Mouse (Mus musculus) liver, adult 2 months (tissue): ENCODE results near the gene Ttc34.

ENCODE experiments used
- CTCF ChIP-seq: fragments of 200-500 bp; IDR thresholded peaks from 2 replicates; pipeline ENCODE4 v1.5.1; 2011; ENCODE audit warnings: low read depth, low read length, control low read depth
- POLR2A ChIP-seq: fragments of 200-500 bp; IDR thresholded peaks from 2 replicates; pipeline ENCODE4 v1.6.1; 2011; ENCODE audit warnings: low read length, control low read depth; ENCODE audit not compliant: insufficient read depth; ENCODE audit errors: extremely low read depth

DNA sequence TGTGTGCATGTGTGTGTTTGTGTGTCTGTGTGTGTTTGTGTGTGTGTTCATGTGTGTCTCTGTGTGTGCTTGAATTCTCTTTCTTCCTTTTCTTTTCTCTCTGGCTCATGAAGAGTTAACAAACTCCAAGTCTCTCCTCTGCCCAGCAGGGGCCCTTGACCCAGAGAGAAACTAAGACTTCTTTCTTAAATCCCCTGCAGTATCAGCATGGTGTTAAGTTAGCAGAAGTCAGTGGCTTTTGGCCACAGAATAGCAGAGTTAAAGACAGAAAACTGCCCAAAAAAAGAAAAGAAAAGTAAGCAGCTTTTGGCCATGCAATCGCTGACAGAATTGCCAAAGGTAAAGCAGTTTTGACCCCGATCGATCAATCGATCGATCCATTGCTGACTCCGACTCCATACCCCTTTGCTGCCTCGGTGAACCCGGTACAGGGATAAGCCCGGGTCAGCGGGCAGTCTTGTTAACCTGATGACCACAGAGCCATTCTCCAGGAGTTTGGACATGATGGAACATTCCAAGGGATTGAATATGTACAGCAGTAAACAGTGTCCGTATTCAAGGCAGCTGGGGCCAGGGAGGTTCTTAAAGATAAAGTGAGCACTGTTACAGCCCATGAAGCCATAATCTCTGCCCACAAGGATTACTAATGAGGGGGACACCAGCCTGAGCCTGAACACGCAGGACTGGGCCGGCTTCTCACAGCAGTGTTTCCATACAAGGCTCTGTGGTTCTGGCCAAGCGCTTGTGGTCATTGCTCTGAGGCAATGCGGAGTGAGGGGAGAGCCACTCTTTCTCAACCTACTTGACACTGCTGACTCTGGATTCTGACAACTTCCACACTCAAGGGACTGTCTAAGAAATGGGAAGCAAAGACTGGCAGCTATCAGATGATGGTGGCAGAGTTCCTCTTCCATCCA is 73.6 kb downstream of the Ttc34 start:
- TF ChIP-seq CTCF (no peak), POLR2A (no peak)
